Mouse (Mus musculus): ENCODE results near the gene Spint4.

Gene Spint4

GRCm38 (mm10) chr2:164733259-164733658 is 35.0 kb downstream of the Spint4 start:
- in situ Hi-C loops (cut with MboI, MseI), result no loop called here

GRCm38 (mm10) chr2:164734839-164735238 is 36.5 kb downstream of the Spint4 start:
- in situ Hi-C loops (cut with MboI, MseI), result no loop called here

- in situ Hi-C loops (cut with MboI, MseI), result no loop called here
Observed at GRCm38 (mm10) chr2:164735446-164735845, 37.1 kb downstream of the Spint4 start.

GRCm38 (mm10) chr2:164737377-164738090 is 39.2 kb downstream of the Spint4 start:
- in situ Hi-C loops (cut with MboI, MseI), result no loop called here

- in situ Hi-C loops (cut with MboI, MseI), result no loop called here
Observed at GRCm38 (mm10) chr2:164739876-164740275, 41.6 kb downstream of the Spint4 start.

GRCm38 (mm10) chr2:164744987-164745386 is 46.7 kb downstream of the Spint4 start:
- in situ Hi-C loops (cut with MboI, MseI), result no loop called here

GRCm38 (mm10) chr2:164745843-164746479 is 47.7 kb downstream of the Spint4 start, which contains the start of the genes Wfdc3 and Dnttip1:
Wfdc3 (minus strand) TSS chr2:164745931.
Dnttip1 (plus strand) TSS chr2:164745983.
- in situ Hi-C loops (cut with MboI, MseI), result no loop called here

GRCm38 (mm10) chr2:164746693-164747092 is 48.4 kb downstream of the Spint4 start:
- in situ Hi-C loops (cut with MboI, MseI), result no loop called here

GRCm38 (mm10) chr2:164748191-164748590 is 49.9 kb downstream of the Spint4 start:
- in situ Hi-C loops (cut with MboI, MseI), result no loop called here

GRCm38 (mm10) chr2:164748991-164749390 is 50.7 kb downstream of the Spint4 start:
- in situ Hi-C loops (cut with MboI, MseI), result no loop called here

Measured in T-helper 1 cell (primary cell).